Mouse (Mus musculus) frontal cortex, postnatal 10 days (tissue): Measurements from ENCODE around the gene Ptbp3.
A peak's percentile ranks its signal among the peaks of the same experiment; 100 is the strongest.

Experiments
- DNase-seq, 2 experiments: peaks; one replicate each; pipeline ENCODE4 v3.0.0; 2022; ENCODE audit warnings: low spot score in 2 of 2, mixed read lengths in 1 of 2

Ptbp3 gene

DNA sequence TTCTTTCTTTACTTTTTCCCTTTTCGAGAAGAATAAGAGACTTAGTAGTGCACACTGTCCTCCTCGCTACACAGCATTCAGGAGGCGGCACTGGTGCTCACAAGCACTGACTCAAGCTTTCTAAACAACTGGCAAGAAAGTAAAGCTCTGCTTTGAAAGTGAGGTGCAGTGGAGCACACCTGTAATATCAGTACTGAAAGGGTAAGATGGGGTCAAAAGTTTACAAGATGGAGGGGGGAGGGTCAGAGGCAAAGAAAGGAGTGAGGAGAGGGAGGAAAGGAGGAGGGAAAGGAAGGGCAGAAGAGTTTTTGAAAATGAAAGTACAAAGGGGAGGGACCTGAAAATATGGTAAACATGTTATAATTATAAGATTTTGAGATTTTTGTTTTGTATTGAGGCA, 43.7 kb downstream of the Ptbp3 start:
- no peak for DNase-seq

DNA sequence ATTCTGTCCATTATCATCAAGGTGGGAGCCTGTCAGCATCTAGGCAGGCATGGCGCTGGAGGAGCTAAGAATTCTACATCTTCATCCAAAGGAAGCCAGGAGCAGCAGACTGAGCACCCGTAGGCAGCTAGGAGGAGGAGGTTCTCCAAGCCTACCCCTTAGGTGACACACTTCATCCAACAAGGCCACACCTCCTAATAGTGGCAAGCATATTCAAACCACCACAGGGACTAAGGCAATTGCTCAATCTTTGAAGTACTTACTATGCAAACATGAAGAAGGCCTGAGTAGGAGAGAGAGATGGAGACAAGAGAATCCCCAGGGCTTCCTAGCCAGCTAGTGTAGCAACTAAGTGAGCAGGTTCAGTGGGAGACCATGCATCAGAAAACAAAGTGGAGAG, 58.1 kb downstream of the Ptbp3 start:
- no peak for DNase-seq

DNA sequence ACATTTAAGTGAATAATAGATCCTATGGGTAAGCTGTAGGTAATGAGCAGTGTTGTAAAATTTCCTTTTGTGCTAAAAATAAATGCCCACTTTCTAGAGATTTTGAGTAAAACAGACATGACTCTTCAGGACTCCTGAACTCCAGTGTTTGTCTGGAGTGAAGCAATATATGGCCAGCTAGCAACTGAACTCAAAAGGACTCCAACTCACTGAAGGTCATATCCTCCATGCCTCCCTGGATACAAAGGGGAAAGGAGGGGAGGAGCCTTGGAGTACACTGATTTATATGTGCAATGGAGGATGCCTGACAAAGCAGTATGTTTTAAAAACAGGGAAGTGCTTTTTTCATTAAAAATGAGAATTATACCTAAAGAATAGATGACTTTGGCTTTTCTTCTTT, 77.9 kb downstream of the Ptbp3 start:
- no peak for DNase-seq

DNA sequence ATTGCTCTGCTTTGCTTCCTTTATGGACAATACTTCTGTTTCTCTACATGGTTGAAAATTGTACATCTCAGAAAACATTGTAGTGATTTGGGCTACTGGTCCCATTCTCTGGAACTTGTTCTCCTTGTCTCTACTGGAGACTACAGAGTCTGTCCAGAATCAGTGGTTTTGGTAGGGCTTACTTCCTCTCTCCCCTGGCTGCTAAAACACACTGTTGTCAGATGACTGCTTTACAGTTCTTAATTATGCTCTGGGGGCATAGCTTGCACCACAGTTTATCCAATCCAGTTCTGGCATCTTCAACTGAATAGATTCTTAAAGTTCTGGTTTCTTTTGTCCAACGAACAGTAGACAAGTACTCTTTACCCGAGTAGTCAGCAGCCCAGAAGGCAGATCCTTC, 83.7 kb downstream of the Ptbp3 start:
- no peak for DNase-seq

DNA sequence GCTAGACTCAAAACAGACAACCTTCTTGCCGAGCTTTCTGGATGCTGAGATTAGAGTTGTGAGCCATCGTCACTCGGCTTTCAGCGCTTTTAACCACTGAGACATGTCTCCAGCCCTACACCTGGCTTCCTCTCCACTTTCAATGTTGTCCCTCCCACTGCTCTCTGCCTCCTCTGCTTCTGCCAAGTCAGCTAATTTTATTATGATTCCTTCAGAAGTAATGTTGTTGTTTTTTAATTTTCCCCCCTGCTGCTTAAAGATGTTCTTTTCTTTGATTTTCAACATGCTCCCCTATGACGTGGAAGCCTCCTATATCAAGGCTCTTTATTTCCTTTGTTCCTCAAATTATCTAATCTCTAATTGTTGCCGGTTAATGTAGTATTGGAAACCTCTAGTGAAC, 84.5 kb downstream of the Ptbp3 start:
- DNase-seq, result no peak

DNA sequence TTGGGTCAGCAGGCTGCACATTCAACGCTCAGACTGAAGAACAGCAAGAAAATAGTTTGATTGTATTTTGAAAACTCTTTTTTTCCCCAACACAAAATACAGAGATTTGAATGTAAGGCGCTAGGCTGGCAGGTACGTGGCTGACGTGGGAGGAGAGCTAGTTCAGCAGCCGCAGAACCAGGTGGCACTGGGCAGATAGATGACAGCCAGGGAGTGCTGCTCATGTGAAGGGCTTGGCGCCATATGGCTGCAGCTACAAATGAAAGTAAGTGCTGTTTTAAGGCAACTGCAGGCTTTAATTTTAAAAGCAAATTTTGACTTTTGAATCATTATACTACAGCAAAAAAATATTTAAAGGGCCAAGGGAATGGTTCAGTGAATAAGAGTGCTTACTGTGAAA, 86.7 kb downstream of the Ptbp3 start:
- peak; percentile 25 to 39 for DNase-seq

DNA sequence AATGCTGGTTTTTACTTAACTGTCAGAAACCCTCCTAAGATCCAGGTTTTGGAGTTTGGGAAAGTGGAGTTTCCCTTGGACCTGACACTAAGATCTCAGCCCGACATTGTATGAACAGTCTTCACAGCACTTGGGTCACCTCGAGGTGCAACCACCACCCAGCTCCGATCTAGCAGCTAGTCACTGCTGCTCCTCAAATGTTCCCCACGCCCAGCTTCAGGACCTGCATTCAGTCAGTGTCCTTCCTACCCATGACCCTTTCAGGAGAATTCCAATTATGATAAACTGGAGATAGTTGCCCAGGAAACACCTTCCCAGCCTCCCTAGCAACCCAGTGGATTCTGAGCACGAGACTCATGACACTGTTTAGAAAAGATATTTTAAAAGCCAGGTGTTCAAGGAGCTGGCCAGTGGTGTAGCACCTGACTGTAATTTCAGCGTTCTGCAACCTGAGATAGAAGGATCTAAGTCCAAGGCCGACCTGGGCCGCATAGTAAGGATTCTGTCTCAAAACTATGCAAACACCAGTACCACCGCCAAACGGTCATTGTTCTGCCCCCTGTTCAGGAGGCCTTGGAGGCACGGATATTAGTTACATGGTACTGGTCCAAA, 87.9 kb downstream of the Ptbp3 start:
- DNase-seq, result no peak

DNA sequence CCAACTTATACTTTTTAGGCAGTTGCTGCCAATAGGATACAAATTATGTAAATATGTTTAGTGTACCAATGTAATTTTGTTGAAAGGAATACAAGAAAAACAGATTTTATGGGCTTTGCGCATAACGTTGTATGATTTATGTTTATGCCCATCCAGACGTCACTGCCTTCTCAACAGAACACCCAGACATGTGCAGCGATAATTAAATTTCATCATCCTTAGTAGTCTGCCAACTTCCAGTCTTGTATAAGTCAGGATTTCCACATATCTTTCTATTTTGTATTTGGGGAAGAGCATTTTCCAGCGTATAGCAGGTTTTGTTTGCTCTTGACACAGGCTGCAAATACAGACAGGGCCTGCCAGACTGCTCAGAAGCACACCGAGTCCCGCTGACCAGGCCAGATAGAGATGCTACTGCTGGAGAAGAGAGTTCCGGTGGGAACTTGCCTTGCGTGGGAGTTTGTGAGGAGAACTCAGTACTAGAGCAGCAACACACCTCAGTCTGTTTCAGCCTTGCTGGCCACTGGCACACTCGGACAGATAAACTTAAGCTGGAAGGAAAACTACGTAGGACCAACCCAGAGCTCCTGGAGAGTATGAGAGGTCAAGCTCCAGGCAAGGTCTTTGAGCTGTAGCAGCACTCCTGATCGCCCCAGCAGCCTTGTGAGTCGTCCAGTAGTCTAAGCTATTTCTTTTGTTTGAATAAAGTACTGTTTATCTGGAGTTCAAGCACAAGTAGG, 89.8 kb downstream of the Ptbp3 start:
- no peak for DNase-seq

DNA sequence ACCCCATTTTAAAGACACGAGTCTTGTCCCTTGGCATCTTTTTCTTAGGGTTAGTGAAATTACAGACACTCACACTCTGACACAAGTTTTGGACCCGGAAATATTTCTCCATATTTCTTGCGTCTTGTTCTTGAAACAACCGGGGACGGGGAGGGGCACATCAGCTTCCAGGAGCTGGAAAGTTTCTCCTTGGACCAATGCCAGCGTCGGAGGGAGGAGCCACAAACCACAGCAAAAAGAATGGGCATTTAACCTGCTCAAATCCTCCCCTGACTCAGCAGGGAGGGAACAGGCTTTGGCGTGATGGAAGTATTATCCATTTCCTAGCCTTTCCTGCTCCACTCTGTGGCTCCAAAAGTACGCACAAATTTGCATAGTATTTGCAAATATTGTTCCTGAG, 91.2 kb downstream of the Ptbp3 start:
- no peak for DNase-seq

DNA sequence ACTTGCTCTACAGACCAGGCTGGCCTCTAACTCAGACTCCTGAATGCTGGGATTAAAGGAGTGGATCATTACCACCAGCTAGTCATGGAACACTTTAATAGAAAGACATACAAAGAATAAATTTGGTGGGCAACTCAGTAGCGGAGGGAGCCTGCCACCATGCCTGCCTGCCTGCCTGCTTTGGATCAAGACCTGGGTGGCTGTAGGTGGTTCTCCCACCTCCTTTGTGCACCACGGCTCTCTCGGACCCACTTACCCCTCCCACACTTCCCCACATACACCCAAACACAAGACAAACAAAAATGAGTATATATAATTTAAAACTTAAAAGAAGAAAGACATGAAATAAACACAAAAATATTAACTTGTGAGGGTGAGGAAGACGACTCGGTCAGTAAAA, 92.1 kb downstream of the Ptbp3 start:
- DNase-seq, result no peak

DNA sequence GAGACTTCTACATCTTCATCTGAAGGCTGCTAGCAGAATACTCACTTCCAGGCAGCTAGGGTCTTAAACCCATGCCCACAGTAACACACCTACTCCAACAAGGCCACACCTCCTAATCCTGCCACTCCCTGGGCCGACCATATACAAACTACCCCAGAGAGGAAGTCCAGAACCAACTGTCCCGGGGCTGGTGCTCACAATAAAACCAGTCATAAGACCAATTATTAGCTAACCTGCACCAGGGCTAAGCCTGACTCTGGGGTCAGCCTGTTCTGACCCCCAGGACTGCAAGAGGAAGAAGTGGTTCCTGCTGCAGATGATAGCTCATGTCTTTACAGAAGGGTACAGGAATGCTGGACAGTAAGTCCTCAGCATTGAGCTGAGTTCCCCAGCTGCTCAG, 93.7 kb downstream of the Ptbp3 start:
- no peak for DNase-seq

DNA sequence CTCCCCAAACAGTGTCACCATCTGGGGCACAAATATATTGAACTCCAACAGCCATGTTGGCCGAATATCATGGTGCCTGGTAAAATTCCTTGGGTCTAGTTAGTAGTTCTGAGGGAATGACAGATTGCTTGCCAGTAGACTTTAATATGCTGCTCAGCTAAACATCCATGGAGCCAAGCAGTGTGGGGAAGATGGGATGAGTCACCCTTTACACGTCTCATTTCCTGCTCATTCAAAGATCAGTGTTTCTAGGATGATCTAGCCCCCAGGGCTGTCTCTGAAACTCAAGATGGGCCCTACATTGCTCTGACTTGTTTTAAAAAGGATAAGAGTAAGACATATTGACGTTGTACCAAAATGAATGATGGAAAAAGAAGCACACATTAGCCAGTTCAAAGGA, 95.1 kb downstream of the Ptbp3 start:
- DNase-seq, result no peak

DNA sequence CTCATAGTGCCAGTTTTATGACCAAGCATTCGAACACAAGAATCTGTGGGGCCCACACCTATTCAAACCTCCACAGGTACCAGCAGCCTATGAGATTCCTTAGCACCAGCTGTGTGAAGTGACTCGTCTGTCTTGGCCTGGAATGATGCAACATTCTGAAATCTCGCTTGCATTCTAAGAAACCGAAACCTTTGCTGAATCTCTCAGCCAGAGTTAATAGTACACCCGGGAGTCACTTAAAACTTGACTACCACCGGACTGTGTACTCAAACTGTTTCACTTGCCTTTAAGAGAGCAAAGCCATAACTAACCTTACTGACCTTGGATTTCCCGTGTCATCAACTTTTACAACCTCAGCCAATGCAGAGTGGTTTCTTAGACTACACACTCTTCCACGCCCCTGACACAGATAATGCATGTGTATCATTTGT, 96.6 kb downstream of the Ptbp3 start:
- DNase-seq, result no peak

DNA sequence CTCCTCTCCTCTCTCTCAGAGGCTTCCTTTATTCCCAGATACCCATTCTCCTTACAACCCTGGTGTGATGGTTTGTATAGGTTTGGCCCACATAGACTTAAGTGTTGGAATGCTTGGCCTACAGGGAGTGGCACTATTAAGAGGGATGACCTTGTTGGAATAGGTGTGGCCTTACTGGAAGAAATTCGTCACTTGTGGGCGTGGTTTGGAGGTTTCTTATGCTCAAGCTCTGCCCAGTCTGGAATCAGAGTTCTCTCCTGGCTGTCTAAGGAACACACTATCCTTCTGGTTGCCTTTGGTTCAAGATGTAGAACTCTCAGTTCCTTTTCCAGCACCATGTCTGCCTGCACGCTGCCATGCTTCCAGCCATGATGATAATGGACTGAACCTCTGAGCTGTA, 98.3 kb downstream of the Ptbp3 start:
- no peak for DNase-seq

DNA sequence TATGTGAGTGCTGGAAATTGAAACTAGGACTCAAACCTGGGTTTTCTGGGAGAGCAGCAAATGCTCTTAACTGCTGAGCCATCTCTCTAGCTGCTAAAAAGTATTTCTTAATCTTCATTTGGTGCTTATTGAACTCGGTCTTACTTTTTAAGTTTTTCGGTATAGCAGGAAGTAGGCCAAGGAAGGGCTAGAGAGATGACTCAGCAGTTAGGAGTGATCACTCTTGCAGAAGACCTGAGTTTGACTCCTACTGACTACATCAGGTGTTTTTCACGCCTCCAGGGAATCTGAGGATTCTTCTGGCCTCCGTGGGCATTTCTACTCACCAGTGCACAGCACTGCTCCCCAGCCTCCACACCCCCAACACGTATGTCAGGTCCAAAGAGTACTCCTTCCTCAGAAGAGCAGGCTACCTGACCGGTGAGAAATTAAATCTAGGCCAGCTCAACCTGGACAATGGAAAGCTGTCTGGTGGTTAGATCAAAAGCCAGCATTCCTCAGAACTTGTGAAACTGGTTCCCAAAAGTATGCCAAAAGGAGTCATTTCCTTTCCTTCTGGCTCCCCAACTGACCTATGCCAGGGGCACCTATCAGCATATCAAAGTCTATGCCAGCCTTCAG, 98.8 kb downstream of the Ptbp3 start:
- no peak for DNase-seq

DNA sequence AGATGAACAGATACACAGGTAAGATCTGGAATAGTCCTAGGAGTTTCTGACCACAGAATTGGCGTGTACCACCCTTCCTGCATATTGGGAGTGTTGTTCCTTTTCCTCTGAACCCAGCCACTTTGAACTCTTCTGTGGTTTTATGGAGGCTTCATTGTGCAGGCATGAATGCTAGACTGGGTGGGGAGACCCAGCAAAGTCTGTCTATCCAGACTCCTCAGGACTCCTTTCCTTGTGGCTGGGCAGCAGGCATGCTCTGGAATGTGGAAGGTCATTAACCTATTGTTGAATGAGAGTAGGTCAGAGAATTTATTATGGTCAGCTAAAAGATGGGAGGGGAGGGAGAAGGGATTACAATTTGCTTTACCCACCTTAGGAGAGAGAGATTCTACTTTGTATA, 101.9 kb downstream of the Ptbp3 start:
- no peak for DNase-seq

DNA sequence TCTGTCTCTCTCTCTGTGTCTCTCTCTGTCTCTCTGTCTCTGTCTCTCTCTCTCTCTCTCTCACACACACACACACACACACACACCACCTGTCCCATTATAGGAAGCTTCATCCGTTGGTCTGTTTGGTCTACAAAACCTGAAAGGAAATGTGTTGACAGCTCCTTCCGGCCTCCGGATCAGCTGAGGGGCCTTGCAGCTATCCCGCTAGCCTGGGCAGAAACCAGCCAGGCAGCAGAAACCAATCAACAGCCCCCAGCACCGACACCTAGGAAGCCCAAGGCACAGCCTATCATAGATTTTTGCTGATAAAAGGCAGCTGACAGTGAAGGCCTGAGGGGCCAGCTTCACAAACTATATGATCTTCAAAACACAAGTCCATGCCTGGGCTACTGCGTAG, 103.6 kb downstream of the Ptbp3 start:
- no peak for DNase-seq

DNA sequence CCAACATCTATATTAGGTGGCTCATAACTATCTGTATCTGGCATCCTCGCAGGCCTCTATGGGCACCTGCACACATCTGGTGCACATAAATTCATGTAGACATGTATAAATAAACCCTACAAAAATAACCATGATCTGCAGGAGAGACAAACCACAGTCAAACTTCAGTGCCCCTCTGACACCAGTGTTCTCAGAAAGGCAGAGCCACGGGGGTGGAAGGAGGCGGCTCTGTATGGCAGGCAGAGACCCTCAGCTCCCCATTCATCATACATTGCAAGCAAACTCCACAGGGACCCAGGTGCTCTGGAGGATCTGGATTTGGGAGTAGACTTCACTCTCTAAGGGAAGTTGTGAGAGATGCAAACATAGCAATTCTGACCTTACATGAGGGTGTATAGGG, 104.2 kb downstream of the Ptbp3 start:
- no peak for DNase-seq

DNA sequence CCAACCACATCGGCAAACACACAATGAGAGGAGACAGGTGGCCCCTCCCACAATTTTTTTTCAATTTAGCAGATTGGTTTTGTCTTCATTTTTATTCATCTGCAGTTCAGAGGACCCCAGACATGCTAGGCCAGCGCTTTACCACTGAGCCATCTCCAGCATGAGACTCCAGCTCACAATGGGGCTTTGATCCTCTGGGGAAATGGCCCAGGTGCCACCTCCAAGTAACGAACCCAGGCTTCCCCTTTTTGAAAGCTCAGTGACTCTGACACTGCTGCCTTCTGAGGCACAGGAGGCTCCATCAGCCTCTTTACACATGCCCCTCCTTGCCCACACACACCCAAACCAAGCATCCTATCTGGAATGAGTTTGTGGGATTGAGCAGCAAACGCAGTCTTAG, 105.1 kb downstream of the Ptbp3 start:
- DNase-seq, result no peak

DNA sequence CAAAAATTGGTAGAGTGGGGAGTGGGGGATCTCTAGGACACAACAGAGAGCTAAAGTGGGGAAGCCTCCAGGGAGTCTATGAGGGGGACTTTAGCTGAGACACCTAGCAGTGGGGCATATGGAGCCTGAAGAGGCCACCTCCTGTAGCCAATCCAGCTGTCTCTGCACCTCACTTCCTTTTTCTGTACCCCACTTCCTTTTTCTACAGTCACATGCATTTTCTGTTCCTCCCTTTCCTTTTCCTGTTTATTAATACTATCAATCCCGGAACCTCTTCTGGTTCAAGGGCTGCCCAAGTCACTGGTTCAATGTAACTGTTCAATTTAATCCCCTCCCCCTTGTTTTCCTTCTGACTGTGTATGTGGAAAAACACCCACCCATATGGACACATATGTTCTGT, 107.9 kb downstream of the Ptbp3 start:
- DNase-seq, result no peak

DNA sequence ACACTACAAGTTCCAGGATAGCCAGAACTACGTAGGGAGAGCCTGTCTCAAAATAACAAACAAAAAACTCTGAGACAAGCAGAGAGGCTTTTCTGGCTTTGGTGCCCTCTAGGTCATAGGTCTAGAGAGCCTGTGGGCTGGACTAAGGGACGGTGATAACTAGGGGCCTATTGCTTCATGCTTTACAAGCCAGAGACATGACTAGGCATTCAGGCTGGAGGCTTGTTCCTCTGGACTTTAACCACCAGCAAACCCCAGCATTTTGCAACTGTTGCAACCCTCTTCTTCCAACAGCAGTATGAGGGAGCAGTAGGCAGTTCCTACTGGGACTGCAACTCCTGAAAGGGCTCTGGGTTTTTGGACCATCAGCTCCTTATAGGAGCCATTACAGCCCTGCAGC, 109.2 kb downstream of the Ptbp3 start:
- DNase-seq, result no peak

DNA sequence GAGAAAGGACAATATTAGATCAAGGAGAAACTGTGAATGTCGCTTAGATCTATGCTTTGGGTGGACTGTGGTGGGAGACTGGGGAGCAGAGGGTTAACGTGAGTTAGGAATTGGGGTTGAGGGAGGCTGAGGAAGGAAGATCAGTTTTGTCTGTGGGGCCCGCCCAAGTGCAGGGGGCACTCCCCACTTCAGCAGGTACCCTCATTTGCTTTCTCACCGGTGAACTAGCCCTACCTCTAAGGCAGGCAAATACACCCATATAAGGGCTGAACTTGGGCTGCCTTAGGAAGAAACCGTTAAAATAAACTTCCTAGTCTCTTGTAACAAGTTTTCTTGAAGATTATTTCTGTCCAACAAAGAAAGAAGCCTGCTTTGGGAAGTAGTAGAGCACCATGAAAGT, 110.1 kb downstream of the Ptbp3 start:
- no peak for DNase-seq
